ENCODE assay signal across 9 mouse cellular contexts in the genomic region with DNA sequence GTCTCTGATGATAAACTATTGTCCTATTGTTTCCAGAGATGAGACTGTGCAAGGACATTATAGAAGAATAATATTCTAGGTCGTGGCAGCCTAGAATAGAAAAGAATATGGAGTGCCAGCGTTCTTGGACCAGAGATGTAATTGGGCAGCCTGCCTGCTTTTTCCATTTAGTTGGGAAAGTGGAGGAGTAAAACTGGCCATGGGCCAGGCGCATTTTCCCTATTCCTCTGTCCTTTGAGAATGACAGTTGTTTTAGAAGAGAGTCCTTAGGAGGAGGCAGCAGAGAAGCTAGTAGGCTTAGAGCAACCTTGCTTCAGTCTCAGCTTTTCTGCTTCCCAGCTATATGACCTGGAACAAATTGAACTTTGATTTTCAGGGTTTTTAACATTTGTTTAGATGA. TPM values are rescaled to one million over a fixed set of nuclear protein-coding genes. Genes with fewer than 3 reads are reported as not detected.
A peak's percentile ranks its signal among the peaks of the same experiment; 100 is the strongest.
DNase-seq lines count a peak whose midpoint lies in the region; TF ChIP-seq lines count a peak whose summit lies in the region.
"Had no signal": no experiment of that assay in that cellular context is flagged by ENCODE, and none has a peak within 500 bp of the region (broad histone marks: within the 10 kb centered on the region; RNA-seq: fewer than 3 reads in every experiment).

No protein-coding gene starts in this region.

- no peak overlapping the region for H3K27ac ChIP-seq in ES-Bruce4 (ENCODE audit: insufficient read depth, low read length)
- H3K27ac ChIP-seq: limb, embryonic 12.5 days had no signal

- no peak for TF ChIP-seq CTCF in ES-Bruce4 (IDR thresholded peaks at IDR 0.05; ENCODE audit: low read depth, low read length)

- H3K4me3 ChIP-seq in ES-Bruce4 (ENCODE audit: low read depth, low read length) = no peak overlapping the region
- H3K4me3 ChIP-seq: limb, embryonic 12.5 days had no signal

- H3K36me3 ChIP-seq in ES-Bruce4 (ENCODE audit: control insufficient read depth, insufficient read depth, low read length, poor library complexity, severe bottlenecking) = peaks cover 6% of the 10 kb centered on the region
- H3K36me3 ChIP-seq: limb, embryonic 12.5 days had no signal

- intact Hi-C loops in heart, postnatal 10 days (cut with DNase I) = no loop called here

- no peaks in the 10 kb centered on the region for H3K27me3 ChIP-seq in ES-Bruce4 (ENCODE audit: control insufficient read depth, insufficient read depth, low read length, poor library complexity, severe bottlenecking)
- H3K27me3 ChIP-seq: limb, embryonic 12.5 days had no signal

- peak overlapping the region; percentile 44; the same call in 1 of the 2 replicates for H3K9ac ChIP-seq in ES-Bruce4 (ENCODE audit: low read depth, poor library complexity, severe bottlenecking)
- H3K9ac ChIP-seq: limb, embryonic 12.5 days had no signal

- H3K4me1 ChIP-seq in ES-Bruce4 (ENCODE audit: control insufficient read depth, insufficient read depth, low read length) = peaks cover 2% of the 10 kb centered on the region

- TF ChIP-seq EP300 in ES-Bruce4 (IDR thresholded peaks at IDR 0.05; ENCODE audit: insufficient read depth, low read depth, low read length) = no peak

- peak; percentile 55 for DNase-seq in gastrocnemius, adult 18-20 months (ENCODE audit: low spot score)
- no peak for DNase-seq in gastrocnemius, postnatal 25 days
- DNase-seq in cerebellum, adult 18-20 months = peak; percentile 85 to 89
- peak; percentile 62 to 63 for DNase-seq in heart, postnatal 10 days
- DNase-seq in left cerebral cortex, adult 9 months (ENCODE audit: low spot score in 2 of 2) = peak; percentile 47 to 85
- DNase-seq in right cerebral cortex, postnatal 36 days (ENCODE audit: low spot score in 2 of 2) = peak; percentile 79 to 85
- DNase-seq in B cell, adult 2 months = no peak

- no peaks in the 10 kb centered on the region for H3K9me3 ChIP-seq in ES-Bruce4 (replicated peaks; ENCODE audit: control insufficient read depth, insufficient read depth, low read length, poor library complexity, severe bottlenecking)
- H3K9me3 ChIP-seq: limb, embryonic 12.5 days had no signal

- TF ChIP-seq POLR2A in ES-Bruce4 (IDR thresholded peaks at IDR 0.05; ENCODE audit: insufficient read depth, low read length) = no peak

RNA-seq across cellular contexts. Expression of gene Susd6, which starts 13.6 kb away (rescaled TPM):
- 10 to 100 TPM; 39.3 to 43.9 TPM for total RNA-seq in gastrocnemius, adult 18-20 months (2021)
- total RNA-seq in gastrocnemius, postnatal 25 days (2021) = 10 to 100 TPM; 26.7 to 28.1 TPM
- 56.0 and 57.0 TPM in 2 replicates for polyA plus RNA-seq in ES-Bruce4 (2011; ENCODE audit: insufficient read depth, insufficient read length, low read depth, missing spikeins)
- 10 to 100 TPM; 58.3 to 60.9 TPM for total RNA-seq in heart, postnatal 10 days (2021)

RNA-seq across cellular contexts. Expression of gene Ccdc177, which starts 43.4 kb away (rescaled TPM):
- total RNA-seq in gastrocnemius, adult 18-20 months (2021) = not detected
- not detected for total RNA-seq in gastrocnemius, postnatal 25 days (2021)
- not detected in 2 replicates for polyA plus RNA-seq in ES-Bruce4 (2011; ENCODE audit: insufficient read depth, insufficient read length, low read depth, missing spikeins)
- under 1 TPM; 0.10 to 0.12 TPM for total RNA-seq in heart, postnatal 10 days (2021)

Comparison
In these comparisons a context has a peak if more than half of its experiments do, and no peak if none do; other contexts are left out.
1. DNase-seq: peak in gastrocnemius, adult 18-20 months (single experiment), cerebellum, adult 18-20 months (2 of 2), heart, postnatal 10 days (2 of 2), left cerebral cortex, adult 9 months (2 of 2) and right cerebral cortex, postnatal 36 days (2 of 2); none in gastrocnemius, postnatal 25 days (single experiment) and B cell, adult 2 months (0 of 2).